8 mouse cellular contexts compared by ENCODE assay signal in the genomic region with DNA sequence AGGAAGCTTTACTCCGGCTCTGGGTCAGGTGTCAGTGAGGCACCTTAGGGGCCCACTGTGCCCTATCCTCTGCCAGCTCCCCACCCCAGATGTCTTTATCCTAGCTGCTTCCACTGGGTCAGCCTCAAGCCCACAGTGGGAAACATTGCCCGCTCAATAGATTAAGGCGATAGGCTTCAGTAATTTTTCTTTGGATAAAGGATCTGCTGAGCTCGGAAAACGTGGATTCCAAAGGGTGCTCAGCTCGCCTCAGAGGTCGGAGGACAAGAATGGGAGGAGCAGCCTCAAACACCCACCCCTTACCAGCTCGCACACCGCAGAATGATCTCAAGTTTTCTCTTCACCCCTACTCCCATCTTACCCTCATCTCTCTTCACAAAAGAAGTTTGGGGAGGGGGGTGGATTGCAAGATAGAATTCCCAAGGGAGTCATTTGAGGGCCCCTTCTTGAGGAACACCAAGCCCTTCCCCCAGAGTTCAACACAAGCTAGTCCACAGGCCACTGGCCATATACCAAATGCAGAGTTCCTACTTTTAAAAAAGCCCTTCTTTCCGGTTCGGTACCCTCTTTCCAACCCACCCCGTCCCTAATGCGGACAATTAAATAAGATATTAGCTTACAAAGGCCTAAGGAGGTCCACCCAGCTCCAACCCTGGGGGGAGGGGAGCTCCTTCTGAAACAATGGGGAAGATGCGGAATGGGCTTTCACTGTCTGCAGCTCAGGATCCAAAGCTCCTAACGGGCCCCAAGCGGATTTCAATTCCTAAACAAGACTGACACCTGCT. TPM values are rescaled to one million over a fixed set of nuclear protein-coding genes. Genes with fewer than 3 reads are reported as not detected.
DNase-seq lines count a peak whose midpoint lies in the region; ATAC-seq and TF ChIP-seq lines count a peak whose summit lies in the region.

No protein-coding gene starts in this region.

- no peak for ATAC-seq in heart, embryonic 13.5 days (ENCODE audit: extremely low read depth, insufficient number of reproducible peaks, low FRiP score, low TSS enrichment)
- peak; percentile 71 for ATAC-seq in midbrain, postnatal 0 days (ENCODE audit: low FRiP score)

- TF ChIP-seq POLR2A in liver, adult 2 months (IDR thresholded peaks at IDR 0.05; ENCODE audit: extremely low read depth, insufficient read depth, low read length): no peak
- no peak for TF ChIP-seq POLR2A in cerebellum, adult 2 months (IDR thresholded peaks at IDR 0.05; ENCODE audit: borderline replicate concordance, insufficient read depth, low read length)

- no peaks in the 10 kb centered on the region for H3K36me3 ChIP-seq in liver, adult 2 months (ENCODE audit: control insufficient read depth, insufficient read depth, low read length)
- peaks cover 33% of the 10 kb centered on the region for H3K36me3 ChIP-seq in heart, embryonic 13.5 days
- peaks cover 25% of the 10 kb centered on the region for H3K36me3 ChIP-seq in midbrain, postnatal 0 days (ENCODE audit: insufficient read depth, low read length)

- peak; percentile 36 for DNase-seq in liver, adult 2 months (ENCODE audit: extremely low read depth, low read depth, low spot score)
- no peak for DNase-seq in liver
- DNase-seq in cerebellum, adult 2 months: peak in 1 of 2 experiments; percentile 65
- DNase-seq in kidney, postnatal 14 days: peak; percentile 70
- DNase-seq in midbrain, postnatal 0 days (ENCODE audit: low spot score): peak; percentile 54
- DNase-seq in layer of hippocampus, adult 18-20 months (ENCODE audit: low spot score in 2 of 2): no peak
- DNase-seq in urinary bladder, postnatal 36 days (ENCODE audit: low spot score in 2 of 2): no peak

- H3K27me3 ChIP-seq in liver, adult 2 months (ENCODE audit: control insufficient read depth, insufficient read depth, low read length): no peaks in the 10 kb centered on the region
- H3K27me3 ChIP-seq in cerebellum, adult 2 months (ENCODE audit: control insufficient read depth, insufficient read depth, low read length): no peaks in the 10 kb centered on the region
- H3K27me3 ChIP-seq in heart, embryonic 13.5 days (replicated peaks): no peaks in the 10 kb centered on the region
- no peaks in the 10 kb centered on the region for H3K27me3 ChIP-seq in midbrain, postnatal 0 days (ENCODE audit: insufficient read depth, low read length)

- TF ChIP-seq CTCF in liver, adult 2 months (IDR thresholded peaks at IDR 0.05; ENCODE audit: low read depth, low read length): no peak
- TF ChIP-seq CTCF in cerebellum, adult 2 months (IDR thresholded peaks at IDR 0.05; ENCODE audit: borderline replicate concordance, insufficient read depth, low read depth, low read length): no peak
- no peak for TF ChIP-seq CTCF in midbrain, postnatal 0 days (IDR thresholded peaks at IDR 0.05)

- no peaks in the 10 kb centered on the region for H3K9me3 ChIP-seq in heart, embryonic 13.5 days
- no peaks in the 10 kb centered on the region for H3K9me3 ChIP-seq in midbrain, postnatal 0 days (ENCODE audit: low read length)

- peak overlapping the region; percentile 38; the same call in 1 of the 2 replicates for H3K9ac ChIP-seq in liver, adult 2 months (ENCODE audit: low read depth, low read length)
- H3K9ac ChIP-seq in heart, embryonic 13.5 days: peak overlapping the region; percentile 97
- H3K9ac ChIP-seq in midbrain, postnatal 0 days (replicated peaks; ENCODE audit: low read length, poor library complexity, severe bottlenecking): peak overlapping the region; percentile 98

- peak overlapping the region; percentile 90 for H3K4me3 ChIP-seq in liver, adult 2 months (ENCODE audit: insufficient read depth, low read depth, low read length)
- H3K4me3 ChIP-seq in cerebellum, adult 2 months (replicated peaks; ENCODE audit: insufficient read depth, low read depth, low read length): peak overlapping the region; percentile 93
- H3K4me3 ChIP-seq in heart, embryonic 13.5 days: peak overlapping the region; percentile 88
- peak overlapping the region; percentile 86 for H3K4me3 ChIP-seq in midbrain, postnatal 0 days (ENCODE audit: low read depth, low read length)

- no peaks in the 10 kb centered on the region for H3K79me2 ChIP-seq in liver, adult 2 months (ENCODE audit: control insufficient read depth, insufficient read depth, low read length)

- H3K4me1 ChIP-seq in liver, adult 2 months (ENCODE audit: control insufficient read depth, insufficient read depth, low read length): no peaks in the 10 kb centered on the region
- H3K4me1 ChIP-seq in cerebellum, adult 2 months (ENCODE audit: control insufficient read depth, insufficient read depth, low read length): peaks cover 20% of the 10 kb centered on the region
- H3K4me1 ChIP-seq in heart, embryonic 13.5 days: peaks cover 38% of the 10 kb centered on the region
- H3K4me1 ChIP-seq in midbrain, postnatal 0 days (ENCODE audit: insufficient read depth, low read length): peaks cover 13% of the 10 kb centered on the region

- peak overlapping the region; percentile 86 for H3K4me2 ChIP-seq in heart, embryonic 13.5 days
- H3K4me2 ChIP-seq in midbrain, postnatal 0 days (ENCODE audit: low read depth, low read length, poor library complexity, severe bottlenecking): peak overlapping the region; percentile 85

- 35% methylated on average over 16 of the region's 16 CpGs for WGBS in liver, adult 2 months
- WGBS in cerebellum, adult 2 months: 14% methylated on average over 16 of the region's 16 CpGs
- 15% methylated on average over 16 of the region's 16 CpGs for WGBS in heart, embryonic 13.5 days
- 3% methylated on average over 16 of the region's 16 CpGs for WGBS in midbrain, postnatal 0 days

- no peak overlapping the region for H3K27ac ChIP-seq in liver, adult 2 months (replicated peaks; ENCODE audit: insufficient read depth, low read depth, low read length)
- H3K27ac ChIP-seq in cerebellum, adult 2 months (ENCODE audit: insufficient read depth, low read length): peak overlapping the region; percentile 85
- H3K27ac ChIP-seq in heart, embryonic 13.5 days (replicated peaks): peak overlapping the region; percentile 87
- peak overlapping the region; percentile 98 for H3K27ac ChIP-seq in midbrain, postnatal 0 days (ENCODE audit: low read depth, low read length)

RNA-seq across cellular contexts. Expression of gene Mettl3, which starts 11.7 kb away (rescaled TPM):
- total RNA-seq in liver, adult 2 months (2014; rRNA removed): 11.4 and 12.7 TPM in 2 replicates
- polyA plus RNA-seq in liver, adult 2 months (2012; rRNA removed): 7.2 and 8.6 TPM in 2 replicates
- 36.4 and 40.6 TPM in 2 replicates for polyA plus RNA-seq in cerebellum, adult 2 months (2012; rRNA removed)
- polyA plus RNA-seq in heart, embryonic 13.5 days (2015; fragmentation: Nextera tagmentation; extraction: Ambion mirVana): 27.9 and 28.2 TPM in 2 replicates
- 19.6 and 22.6 TPM in 2 replicates for total RNA-seq in midbrain, postnatal 0 days (2014; rRNA removed)
- polyA plus RNA-seq in midbrain, postnatal 0 days (2015; fragmentation: Nextera tagmentation; extraction: Ambion mirVana): 24.1 and 24.2 TPM in 2 replicates
- total RNA-seq in layer of hippocampus, adult 18-20 months (2021): 10 to 100 TPM; 39.2 to 43.1 TPM

RNA-seq across cellular contexts. Expression of gene Sall2, which starts 11.9 kb away (rescaled TPM):
- total RNA-seq in liver, adult 2 months (2014; rRNA removed): 0.74 and 0.94 TPM in 2 replicates
- polyA plus RNA-seq in liver, adult 2 months (2012; rRNA removed): 0.80 and 1.4 TPM in 2 replicates
- polyA plus RNA-seq in cerebellum, adult 2 months (2012; rRNA removed): 60.0 TPM in 2 replicates
- 7.3 and 8.3 TPM in 2 replicates for polyA plus RNA-seq in heart, embryonic 13.5 days (2015; fragmentation: Nextera tagmentation; extraction: Ambion mirVana)
- 98.8 and 112 TPM in 2 replicates for total RNA-seq in midbrain, postnatal 0 days (2014; rRNA removed)
- 37.8 and 39.0 TPM in 2 replicates for polyA plus RNA-seq in midbrain, postnatal 0 days (2015; fragmentation: Nextera tagmentation; extraction: Ambion mirVana)
- total RNA-seq in layer of hippocampus, adult 18-20 months (2021): 10 to 100 TPM; 45.0 to 48.4 TPM

RNA-seq across cellular contexts. Expression of gene Rab2b, which starts 37.3 kb away (rescaled TPM):
- 1.3 and 1.7 TPM in 2 replicates for total RNA-seq in liver, adult 2 months (2014; rRNA removed)
- polyA plus RNA-seq in liver, adult 2 months (2012; rRNA removed): 1.7 and 2.3 TPM in 2 replicates
- polyA plus RNA-seq in cerebellum, adult 2 months (2012; rRNA removed): 37.0 and 37.7 TPM in 2 replicates
- polyA plus RNA-seq in heart, embryonic 13.5 days (2015; fragmentation: Nextera tagmentation; extraction: Ambion mirVana): 13.9 and 16.7 TPM in 2 replicates
- 56.7 and 57.7 TPM in 2 replicates for total RNA-seq in midbrain, postnatal 0 days (2014; rRNA removed)
- 48.2 and 57.6 TPM in 2 replicates for polyA plus RNA-seq in midbrain, postnatal 0 days (2015; fragmentation: Nextera tagmentation; extraction: Ambion mirVana)
- 10 to 100 TPM; 35.0 to 37.3 TPM for total RNA-seq in layer of hippocampus, adult 18-20 months (2021)

RNA-seq across cellular contexts. Expression of gene Tox4, which starts 37.7 kb away (rescaled TPM):
- total RNA-seq in liver, adult 2 months (2014; rRNA removed): 13.0 and 14.6 TPM in 2 replicates
- polyA plus RNA-seq in liver, adult 2 months (2012; rRNA removed): 20.1 and 21.1 TPM in 2 replicates
- 40.2 and 45.2 TPM in 2 replicates for polyA plus RNA-seq in cerebellum, adult 2 months (2012; rRNA removed)
- polyA plus RNA-seq in heart, embryonic 13.5 days (2015; fragmentation: Nextera tagmentation; extraction: Ambion mirVana): 32.6 and 40.4 TPM in 2 replicates
- 54.7 and 58.5 TPM in 2 replicates for total RNA-seq in midbrain, postnatal 0 days (2014; rRNA removed)
- polyA plus RNA-seq in midbrain, postnatal 0 days (2015; fragmentation: Nextera tagmentation; extraction: Ambion mirVana): 44.9 and 47.7 TPM in 2 replicates
- total RNA-seq in layer of hippocampus, adult 18-20 months (2021): 10 to 100 TPM; 58.4 to 67.1 TPM

RNA-seq across cellular contexts. Expression of gene Olfr1513, which starts 39.6 kb away (rescaled TPM):
- not detected in 2 replicates for total RNA-seq in liver, adult 2 months (2014; rRNA removed)
- not detected in 2 replicates for polyA plus RNA-seq in liver, adult 2 months (2012; rRNA removed)
- not detected in 2 replicates for polyA plus RNA-seq in cerebellum, adult 2 months (2012; rRNA removed)
- polyA plus RNA-seq in heart, embryonic 13.5 days (2015; fragmentation: Nextera tagmentation; extraction: Ambion mirVana): not detected in 2 replicates
- total RNA-seq in midbrain, postnatal 0 days (2014; rRNA removed): not detected in 2 replicates
- not detected in 2 replicates for polyA plus RNA-seq in midbrain, postnatal 0 days (2015; fragmentation: Nextera tagmentation; extraction: Ambion mirVana)
- total RNA-seq in layer of hippocampus, adult 18-20 months (2021): not detected

Comparison
In these comparisons a context has a peak if more than half of its experiments do, and no peak if none do; other contexts are left out.
1. DNase-seq: peak in liver, adult 2 months (single experiment), kidney, postnatal 14 days (single experiment) and midbrain, postnatal 0 days (single experiment); none in liver (single experiment), layer of hippocampus, adult 18-20 months (0 of 2) and urinary bladder, postnatal 36 days (0 of 2).
2. H3K9ac ChIP-seq: peak in every context shown above with its lines; median percentile 98 in midbrain, postnatal 0 days; 97 in heart, embryonic 13.5 days; 38 in liver, adult 2 months.
3. Peak in every context shown above with its lines, with median percentiles within 50 percentile points of each other: H3K4me3 ChIP-seq.